Mouse (Mus musculus) mesoderm, embryonic 11.5 days (tissue): ENCODE measurements around the gene 4930539E08Rik.

ENCODE experiments used
- DNase-seq: peaks from one replicate; pipeline ENCODE4 v3.0.0-alpha.2; 2012; ENCODE audit warnings: low read depth, low spot score

The 4930539E08Rik gene

DNA sequence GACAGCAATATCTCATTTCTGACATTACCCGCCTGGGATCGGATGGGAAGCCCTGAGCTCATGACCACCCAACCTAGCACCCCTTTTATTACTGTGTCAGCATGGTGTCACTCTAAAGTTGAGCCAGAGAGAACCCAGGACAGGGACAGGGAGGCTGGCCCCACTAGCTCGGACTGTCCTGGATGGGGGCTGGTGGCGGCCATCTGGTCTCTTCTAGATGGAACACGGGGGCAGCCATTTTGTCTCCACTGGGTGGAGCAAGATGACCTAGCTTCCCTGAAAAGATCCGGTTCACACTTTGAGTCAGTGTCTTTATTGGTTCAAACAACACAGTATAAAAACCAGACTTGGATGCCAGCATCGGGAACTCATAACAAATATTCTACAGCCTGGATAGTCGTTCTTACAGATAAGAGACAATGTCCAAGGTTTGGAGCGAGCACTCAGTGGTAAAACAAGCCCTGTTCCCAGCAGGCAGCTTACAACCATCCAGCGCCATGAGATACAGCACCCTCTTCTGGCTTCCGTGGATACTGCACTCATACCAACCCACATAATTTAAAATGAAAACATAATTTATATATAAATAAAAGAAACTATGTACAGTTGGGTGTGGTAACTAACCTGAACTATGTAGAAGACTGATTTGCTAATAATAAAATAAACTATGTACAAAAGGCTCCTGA, 18.9 kb downstream of the 4930539E08Rik start:
- DNase-seq = no peak

DNA sequence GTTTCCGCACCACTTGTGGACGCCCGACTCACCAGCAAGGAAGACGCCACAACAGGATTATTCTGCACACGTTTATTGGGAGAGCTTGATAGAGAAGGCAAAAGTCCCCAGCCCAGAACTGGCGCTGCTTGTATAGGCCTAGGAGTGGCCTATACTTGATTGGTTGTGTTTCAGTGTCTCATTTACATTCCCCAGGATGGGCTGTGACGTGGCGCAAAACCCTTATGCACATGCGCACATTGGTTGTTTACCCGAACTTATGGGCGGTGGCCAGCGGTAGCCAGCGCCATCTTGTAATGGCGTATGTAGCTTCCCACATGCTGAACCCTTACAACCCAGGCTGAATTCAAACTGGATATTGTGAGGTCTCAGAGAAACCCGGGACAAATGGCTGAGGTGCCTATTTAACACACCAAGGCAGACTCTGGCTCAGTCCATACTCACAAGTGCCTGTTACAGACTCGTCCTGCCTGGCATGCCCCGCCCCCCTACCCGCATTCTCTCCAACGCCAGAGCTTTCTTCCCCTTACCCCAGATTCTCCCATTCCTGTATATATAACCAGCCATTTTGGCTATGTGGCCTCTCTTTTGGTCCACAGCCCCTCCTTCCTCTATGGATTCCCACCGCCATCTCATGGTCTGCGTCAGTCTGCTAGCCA, 19.8 kb downstream of the 4930539E08Rik start:
- DNase-seq = no peak

DNA sequence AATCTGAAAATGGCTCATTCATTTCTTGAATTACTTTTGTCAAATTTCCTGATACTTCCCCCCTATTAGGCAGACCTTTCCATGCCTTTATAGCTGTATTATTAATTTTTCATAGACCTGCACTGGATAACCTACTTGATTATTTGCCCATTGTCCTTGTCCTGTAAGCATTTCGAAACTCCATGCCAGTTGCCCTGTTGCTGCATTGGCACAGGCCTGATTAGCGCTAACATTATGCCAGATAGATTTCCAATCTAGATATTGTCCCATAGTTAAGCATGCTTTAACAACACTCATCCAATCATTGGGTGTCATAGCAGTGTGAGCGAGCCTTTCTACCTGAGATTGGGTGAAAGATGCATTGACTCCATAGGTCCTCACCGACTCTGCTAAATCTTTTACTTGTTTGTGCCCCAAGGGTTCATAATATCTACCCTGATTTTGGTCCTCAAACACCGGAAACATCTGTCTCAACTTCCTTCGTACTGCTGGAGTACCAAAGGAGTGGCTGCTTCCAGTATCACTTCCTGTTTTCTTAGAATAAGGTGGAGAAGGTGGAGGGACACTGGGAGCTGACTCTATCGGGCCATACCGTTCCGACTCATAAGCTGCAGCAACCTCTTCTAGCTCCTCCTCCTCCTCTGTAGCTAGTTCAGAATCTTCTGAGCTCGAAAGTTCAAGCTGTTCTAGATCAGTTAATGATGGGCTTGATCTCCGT, 20.9 kb downstream of the 4930539E08Rik start:
- no peak for DNase-seq

DNA sequence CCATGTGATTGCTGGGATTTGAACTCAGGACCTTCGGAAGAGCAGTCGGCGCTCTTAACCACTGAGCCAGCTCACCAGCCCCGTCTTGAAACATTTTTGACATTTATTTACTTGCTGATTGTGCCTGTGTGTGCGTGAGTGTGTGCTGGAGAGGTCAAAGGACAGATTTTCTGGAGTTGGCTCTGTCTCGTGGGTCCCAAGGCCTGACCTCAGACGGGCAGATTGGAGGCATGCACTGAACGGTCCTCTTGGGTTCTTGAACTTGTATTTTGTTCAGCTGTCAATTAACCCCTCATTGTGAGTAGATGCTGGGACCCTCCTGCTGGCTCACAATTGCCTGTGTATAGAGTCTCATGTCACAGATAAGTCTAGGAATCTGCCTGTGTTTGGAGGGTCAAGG, 28.9 kb downstream of the 4930539E08Rik start:
- DNase-seq = no peak

DNA sequence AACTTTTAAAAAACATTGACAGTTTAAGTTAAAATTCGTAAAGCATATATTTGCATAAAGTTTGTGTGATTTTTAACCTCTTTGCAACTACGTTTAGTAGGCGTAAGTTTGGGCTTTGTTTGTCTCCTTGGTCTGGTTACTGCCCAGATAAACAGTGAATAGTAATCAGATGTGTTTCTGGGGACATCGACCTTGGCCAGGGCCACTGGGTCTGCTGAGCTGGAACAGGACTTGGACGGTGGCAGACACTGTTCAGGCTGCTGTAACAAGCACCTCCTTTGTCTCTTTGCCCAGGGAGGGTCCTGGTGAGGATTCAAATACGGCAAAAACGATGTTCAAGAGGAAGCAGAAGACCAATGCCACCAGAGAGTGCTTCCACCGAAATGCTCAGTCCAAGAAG, 29.9 kb downstream of the 4930539E08Rik start:
- DNase-seq = no peak

DNA sequence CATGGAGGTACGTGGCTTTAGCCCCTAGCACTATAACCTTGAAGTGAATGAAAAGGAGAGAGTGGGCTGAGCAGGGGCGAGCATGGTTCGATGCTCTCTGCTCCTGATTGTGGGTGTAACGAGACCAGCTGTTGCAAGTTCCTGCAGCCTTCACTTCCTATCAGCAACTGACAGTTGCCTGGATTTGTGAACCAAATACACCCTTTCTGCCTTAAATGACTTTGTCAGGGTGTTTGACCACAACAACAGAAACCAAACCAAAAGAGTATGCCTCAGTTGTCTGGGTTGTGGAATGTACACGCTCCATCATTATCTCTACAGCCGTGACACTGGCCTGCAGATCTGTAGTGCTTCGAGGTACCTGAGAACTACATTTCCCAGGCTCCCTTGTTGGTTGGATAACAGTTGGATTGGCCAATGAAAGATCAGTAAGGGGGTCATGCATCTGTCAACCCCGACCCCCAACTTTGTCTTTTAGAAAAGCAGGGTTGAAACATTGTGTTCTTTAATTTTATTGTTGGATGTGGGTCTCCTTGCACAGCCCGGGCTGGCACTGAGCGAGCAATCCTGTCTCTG, 31.1 kb downstream of the 4930539E08Rik start:
- DNase-seq = no peak

DNA sequence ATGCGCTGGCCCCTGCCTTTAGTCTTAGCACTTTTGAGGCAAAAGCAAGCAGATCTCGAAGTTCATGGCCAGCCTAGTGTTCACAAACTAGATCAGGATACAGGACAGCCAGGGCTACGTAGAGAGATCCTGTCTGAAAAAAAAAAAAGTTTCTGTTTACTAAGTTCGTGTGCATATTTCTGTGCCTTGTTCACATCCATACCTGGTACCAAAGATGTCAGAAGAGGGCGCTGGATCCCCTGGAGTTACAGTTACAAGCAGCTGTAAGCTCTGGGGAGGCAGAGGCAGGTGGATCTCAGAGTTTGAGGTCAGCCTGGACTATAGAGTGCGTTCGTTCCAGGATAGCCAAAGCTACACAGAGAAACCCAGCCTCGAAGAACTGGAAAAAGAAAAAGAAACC, 32.3 kb downstream of the 4930539E08Rik start:
- no peak for DNase-seq

DNA sequence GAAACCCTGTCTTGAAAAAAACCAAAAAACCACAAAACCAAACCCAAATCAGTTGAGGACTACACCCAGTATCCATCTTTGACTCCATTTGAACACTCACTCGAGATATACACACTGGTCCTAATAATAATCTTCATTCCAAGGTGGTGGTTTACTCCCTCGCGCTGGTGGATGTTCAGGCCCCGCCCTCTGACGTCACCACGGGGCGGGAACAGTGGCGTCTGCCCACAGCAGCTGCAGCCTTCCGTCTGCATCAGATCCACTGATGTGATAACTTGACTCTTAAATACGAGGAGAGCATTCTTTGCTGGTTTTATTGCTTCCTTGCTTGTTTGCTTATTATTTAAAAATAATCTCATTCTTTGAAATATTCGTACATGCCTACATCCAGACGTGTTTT, 32.8 kb downstream of the 4930539E08Rik start:
- DNase-seq = peak; percentile 79

DNA sequence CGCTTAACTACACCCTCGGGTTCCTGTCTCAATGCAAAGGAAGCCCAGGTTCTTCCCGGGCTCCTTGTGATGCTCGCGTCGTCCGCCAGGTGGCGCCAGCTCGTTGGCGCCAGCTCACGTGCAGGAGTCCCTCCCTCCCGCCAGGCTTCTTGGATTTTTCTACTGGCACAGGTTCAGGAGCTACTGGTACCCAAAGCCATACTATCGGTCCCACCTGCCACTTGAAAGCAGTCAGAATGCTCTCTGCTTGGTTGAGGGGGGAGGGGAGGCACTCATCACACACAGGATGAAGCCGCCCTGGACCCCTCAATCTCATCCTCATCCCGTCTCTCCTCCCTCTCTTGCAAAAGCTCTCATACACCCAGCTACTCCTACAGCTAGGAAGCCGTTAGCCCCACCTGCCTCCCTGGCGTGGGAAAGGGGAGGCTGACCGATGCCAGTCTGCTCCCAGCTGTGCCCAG, 35.2 kb downstream of the 4930539E08Rik start:
- DNase-seq = peak; percentile 90

DNA sequence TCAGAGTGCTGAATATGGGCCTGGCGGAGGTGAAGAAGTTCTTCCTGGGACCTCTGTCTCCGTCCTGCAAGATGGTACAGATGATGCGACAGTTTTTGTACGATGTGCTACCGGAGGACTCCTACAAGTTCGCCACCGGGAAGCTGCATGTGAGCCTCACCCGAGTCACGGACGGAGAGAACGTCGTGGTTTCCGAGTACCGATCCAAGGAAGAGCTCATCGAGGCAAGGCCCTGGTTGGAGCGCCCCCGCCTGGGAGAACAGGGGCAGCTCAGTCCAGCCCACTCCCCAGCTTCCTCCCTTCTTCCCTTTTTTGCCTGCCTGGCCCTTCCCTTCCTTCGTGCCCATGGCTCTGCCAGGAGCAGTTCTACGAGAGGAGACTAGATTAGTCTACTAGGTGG, 38.3 kb downstream of the 4930539E08Rik start:
- peak; percentile 47 for DNase-seq

DNA sequence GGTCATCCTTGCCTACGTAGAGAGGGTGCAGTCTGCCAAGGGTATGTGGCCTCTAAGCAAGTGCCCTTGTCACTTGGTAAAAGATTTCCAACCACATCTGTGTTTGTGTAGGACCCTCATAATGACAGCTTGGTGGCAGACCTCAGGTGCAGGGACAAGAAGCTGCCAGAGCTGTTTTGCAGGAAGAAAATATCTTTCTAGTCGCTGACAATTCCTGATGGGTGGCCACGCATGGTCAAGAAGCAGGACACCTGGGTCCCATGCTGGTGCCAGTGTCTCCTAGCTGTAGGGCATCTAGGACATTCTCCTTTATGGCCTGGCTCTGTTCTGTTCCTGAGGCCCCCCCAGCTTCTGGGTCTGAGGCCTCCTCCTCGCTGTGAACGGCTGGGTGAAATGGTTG, 38.8 kb downstream of the 4930539E08Rik start:
- DNase-seq = no peak

DNA sequence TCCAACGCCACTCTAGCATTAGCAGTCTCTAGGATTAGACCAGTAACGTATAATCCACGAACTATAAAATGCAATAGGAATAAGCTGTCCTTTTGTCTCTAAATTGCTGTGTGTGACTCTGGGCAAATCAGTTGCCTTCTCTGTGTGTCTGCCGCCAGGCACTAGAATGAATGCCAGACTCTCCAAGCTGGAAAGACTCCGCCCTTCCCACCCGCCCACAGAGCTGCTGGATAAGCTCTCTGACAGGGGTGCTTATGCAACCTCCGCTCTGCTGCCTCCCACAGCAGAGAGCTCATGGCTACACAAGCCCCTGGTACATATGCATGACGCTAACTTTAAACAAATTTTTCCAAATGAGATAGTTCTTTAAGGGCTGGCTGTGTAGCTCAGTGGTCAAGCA, 39.8 kb downstream of the 4930539E08Rik start:
- DNase-seq = peak; percentile 27

DNA sequence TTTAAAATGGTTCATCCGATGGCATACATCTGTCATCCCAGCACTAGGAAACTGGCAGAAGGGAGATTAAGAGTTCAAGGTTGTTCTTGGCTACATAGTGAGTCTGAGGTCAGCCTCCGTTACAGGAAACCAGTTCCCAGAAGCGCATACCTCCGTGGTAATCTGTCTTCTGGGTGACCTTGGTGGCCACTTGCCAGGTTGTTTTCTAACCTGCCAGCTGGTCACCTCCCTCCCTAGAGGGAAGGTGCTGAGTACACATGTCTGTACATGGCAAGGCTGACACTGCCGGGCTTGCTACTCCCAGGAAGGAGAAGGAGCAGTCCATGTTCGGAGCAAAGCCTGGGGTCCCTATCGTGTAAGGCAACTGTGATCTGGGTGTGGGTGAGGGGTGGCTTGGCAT, 40.3 kb downstream of the 4930539E08Rik start:
- no peak for DNase-seq

DNA sequence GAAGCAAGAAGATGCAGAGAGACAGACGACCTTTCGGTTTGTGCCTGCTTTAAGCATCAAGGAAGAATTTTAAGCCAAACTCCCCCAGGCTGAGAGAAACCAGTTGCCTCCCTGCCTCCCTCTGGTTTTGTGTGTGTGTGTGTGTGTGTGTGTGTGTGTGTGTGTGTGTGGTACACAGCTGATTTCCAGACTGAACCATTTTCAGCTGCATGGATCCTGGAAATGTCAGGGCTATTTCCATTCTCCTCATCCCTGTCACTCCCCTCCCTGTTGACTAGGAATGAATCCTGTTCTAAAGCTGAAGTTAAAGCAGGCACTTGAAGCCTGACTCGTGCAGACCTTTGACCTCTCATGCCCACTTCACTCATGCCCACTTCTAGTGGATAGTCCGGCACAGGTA, 40.9 kb downstream of the 4930539E08Rik start:
- no peak for DNase-seq

DNA sequence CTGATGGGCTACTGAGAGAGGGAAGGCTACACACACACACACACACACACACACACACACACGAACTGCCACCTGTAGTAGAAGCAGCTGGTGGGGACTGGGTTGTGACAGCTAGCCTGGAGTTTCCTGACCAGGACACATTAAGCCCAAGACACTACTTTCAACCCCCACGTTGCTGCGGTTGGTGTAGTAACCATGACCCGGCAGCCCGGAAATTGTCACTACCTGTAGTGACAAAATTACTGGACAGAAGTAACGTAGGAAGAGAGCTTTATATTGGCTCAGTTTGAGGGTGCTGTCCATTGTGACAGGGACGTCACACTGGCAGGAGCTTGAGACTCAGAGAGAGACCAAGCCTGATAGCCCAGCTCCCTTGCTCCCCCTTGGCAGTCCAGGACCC, 42.8 kb downstream of the 4930539E08Rik start:
- DNase-seq = no peak

DNA sequence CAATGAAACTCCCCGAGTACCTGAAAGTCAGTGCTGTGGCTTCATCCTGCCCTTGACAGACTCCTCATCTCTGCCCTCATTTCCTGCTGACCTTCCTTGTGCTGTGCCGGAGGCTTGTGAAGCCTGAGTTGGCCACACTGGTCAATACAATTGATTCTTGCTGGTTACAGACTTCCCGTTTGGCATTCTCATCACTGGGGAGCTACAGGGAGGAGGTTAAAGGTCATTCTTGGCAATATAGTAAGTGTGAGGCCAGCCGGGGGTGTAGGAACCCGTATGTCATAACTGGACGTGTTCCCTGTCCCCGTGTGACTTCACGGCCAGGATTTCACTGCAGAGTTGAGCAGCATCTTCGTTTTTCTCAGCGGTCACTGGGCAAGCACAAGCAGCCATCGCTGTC, 43.3 kb downstream of the 4930539E08Rik start:
- no peak for DNase-seq

DNA sequence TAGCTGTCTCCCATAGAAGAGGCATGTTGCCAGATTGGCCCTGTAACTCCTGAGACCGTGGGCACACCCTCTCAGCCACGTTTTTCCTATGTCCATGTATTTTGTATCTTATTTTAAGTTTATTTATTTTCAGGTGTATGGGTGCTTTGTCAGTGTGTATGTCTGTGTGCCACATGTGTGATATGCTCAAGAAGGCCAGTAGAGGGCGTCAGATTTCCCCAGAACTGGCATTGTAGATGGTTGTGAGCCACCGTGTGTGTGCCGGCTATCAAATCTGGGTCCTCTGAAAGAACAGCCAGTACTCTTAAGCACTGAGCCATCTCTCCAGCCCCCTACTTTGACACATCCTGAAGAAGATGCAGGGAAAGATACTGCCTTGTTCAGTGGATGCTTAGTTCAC, 44.7 kb downstream of the 4930539E08Rik start:
- DNase-seq = no peak

DNA sequence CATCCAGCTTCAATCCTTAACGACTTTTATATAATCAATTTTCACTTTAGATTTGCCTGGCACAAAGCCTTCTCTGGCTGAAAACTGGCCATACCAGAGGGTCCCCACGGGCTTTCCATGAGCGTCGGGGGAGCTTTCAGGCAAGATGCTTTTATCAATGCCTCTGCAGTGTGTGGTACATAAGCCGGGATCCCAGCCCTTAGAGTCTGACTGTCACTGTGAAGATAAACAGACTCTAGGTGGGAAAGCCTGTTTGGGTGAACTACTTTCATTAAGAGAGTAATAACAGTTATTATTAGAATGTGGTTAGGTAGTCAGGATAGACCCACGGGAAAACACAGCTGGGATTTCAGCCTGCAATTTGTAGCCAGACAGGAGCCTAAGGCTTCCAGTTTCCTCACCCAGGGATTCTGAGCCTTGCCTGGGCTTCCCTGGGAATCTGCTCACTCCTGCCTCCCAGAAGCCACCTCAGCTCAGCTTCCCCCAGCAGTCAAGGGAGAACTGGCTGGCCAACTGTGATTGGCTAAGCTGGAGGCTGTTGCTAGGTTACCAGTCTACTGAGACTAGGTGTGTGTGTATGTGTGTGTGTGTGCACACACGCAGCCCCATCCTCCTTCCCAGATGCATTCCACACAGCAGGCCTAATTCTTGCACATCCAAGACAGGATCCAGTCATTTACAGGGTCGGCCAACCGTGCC, 45.6 kb downstream of the 4930539E08Rik start:
- peak; percentile 26 for DNase-seq

DNA sequence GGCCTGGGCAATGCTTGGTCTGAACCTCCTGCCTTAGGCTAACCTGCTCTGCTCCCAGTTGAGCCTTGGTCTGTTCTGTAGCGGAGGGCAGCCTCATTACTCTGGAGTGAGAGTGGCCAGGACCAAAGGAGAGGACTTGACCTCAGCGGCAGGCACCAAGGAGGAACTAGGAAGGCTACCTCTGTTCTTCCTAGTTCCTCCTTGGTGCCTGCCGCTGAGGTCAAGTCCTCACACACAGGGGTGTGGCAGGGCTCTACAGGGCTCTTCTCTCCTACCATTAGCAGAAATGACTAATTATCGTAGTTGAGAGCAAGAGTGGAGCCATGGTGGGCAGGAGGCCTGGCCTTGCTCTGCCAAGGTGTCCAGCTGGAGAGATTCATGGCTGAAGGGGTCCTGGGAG, 47.7 kb downstream of the 4930539E08Rik start:
- DNase-seq = no peak

DNA sequence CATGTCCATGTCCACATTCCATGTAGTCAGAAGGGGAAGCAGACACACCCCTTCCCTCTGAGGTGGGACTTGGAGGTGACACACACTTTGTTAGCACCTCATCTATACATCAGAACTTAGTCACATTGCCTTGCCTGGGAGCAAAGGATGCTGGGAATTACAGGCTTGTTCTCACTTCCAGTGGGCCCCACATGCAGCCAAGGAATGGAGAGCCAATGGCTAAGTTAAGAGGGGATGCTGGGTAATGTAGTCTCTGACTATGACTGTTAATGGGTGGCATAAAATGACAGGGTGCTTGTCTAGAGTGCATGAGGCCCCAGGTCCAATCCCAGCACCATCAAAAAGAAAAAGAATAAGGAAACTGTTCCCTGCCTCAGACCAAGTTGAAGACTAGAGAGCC, 48.2 kb downstream of the 4930539E08Rik start:
- no peak for DNase-seq

DNA sequence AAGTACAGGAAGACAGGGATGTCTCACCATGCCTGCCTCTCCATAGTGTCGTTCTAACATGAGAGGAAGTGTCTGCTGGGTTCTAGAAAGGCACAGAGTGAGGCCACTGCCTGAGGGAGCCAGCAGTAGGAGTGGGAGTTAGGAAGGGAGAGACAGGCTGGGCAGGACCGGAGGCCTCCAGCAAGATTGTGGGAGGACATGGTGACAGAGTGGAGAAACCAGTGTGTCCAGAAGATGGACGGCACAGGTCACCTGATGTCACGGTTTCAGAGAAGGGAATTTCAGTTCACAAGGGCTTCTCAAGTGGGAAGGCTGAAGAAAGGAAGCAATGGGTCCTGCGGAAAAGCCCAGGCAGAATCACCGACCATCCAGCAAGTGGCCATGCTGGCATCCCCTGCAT, 50.7 kb downstream of the 4930539E08Rik start:
- no peak for DNase-seq

DNA sequence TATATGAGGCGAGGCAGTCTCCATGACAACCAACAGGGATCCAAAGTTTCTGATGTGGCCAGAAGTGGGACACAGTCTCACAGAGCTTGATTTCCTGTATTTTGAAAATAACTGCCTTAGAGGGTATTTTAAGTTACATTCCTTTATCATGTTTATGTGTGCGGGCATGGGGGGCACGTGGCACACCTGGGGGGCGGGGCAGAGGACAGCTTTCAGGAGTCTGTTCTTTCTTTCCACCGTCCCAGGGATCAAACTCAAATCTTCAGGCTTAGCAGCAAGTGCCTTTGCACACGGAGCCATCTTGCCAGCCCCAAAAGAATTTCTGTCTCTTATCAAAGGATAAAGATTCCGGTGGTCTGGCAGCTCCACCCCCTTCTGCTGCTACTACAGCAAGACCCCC, 51.2 kb downstream of the 4930539E08Rik start:
- DNase-seq = no peak
